Comparison of ENCODE assay signal across 8 mouse cellular contexts in genomic region chr4:41741158-41741560, GRCm38 (mm10). TPM values are rescaled to one million over a fixed set of nuclear protein-coding genes. Genes with fewer than 3 reads are reported as not detected.
DNase-seq lines count a peak whose midpoint lies in the region; ATAC-seq and TF ChIP-seq lines count a peak whose summit lies in the region.

No protein-coding gene starts in this region.

- peak overlapping the region; percentile 57 for H3K4me3 ChIP-seq in hindbrain, postnatal 0 days (ENCODE audit: low read length)
- peak overlapping the region; percentile 95 for H3K4me3 ChIP-seq in megakaryocyte, embryonic 14.5 days (replicated peaks)

- no peaks in the 10 kb centered on the region for H3K9me3 ChIP-seq in hindbrain, postnatal 0 days (ENCODE audit: low read length)
- peaks cover 4% of the 10 kb centered on the region for H3K9me3 ChIP-seq in megakaryocyte, embryonic 14.5 days

- WGBS in hindbrain, postnatal 0 days = under 1% methylated on average over 27 of the region's 27 CpGs

- H3K27ac ChIP-seq in hindbrain, postnatal 0 days = peak overlapping the region; percentile 88

- peak overlapping the region; percentile 76 for H3K4me2 ChIP-seq in hindbrain, postnatal 0 days (ENCODE audit: low read depth, low read length)

- no peak; the same call in 1 of the 2 replicates for TF ChIP-seq CTCF in hindbrain, postnatal 0 days (IDR thresholded peaks at IDR 0.05; ENCODE audit: low read depth)

- H3K36me3 ChIP-seq in hindbrain, postnatal 0 days (ENCODE audit: insufficient read depth, low read length) = 0 out of 2 replicates have a peak, but pooled peaks cover 10% of the 10 kb centered on the region
- peaks cover 16% of the 10 kb centered on the region for H3K36me3 ChIP-seq in megakaryocyte, embryonic 14.5 days (replicated peaks; ENCODE audit: low read length)

- H3K4me1 ChIP-seq in hindbrain, postnatal 0 days (ENCODE audit: insufficient read depth, low read length) = no peaks in the 10 kb centered on the region
- H3K4me1 ChIP-seq in megakaryocyte, embryonic 14.5 days = peaks cover 39% of the 10 kb centered on the region

- peak; percentile 93 for DNase-seq in WW6 (ENCODE audit: low read depth, low spot score)
- DNase-seq in cerebellum, postnatal 4 days (ENCODE audit: low spot score in 2 of 2) = peak; percentile 77 to 89
- peak; percentile 94 for DNase-seq in gastrocnemius, adult 18-20 months (ENCODE audit: low spot score)
- DNase-seq in hindbrain, postnatal 0 days (ENCODE audit: low spot score) = peak; percentile 97
- peak; percentile 88 to 94 for DNase-seq in left cerebral cortex, adult 8-10 months (ENCODE audit: low spot score in 2 of 2)
- peak; percentile 95 to 96 for DNase-seq in right cerebral cortex, postnatal 10 days (ENCODE audit: low spot score in 2 of 2)
- peak; percentile 85 for DNase-seq in urinary bladder, postnatal 25 days (ENCODE audit: low spot score)

- H3K27me3 ChIP-seq in hindbrain, postnatal 0 days (ENCODE audit: insufficient read depth, low read length) = no peaks in the 10 kb centered on the region
- H3K27me3 ChIP-seq in megakaryocyte, embryonic 14.5 days (replicated peaks) = no peaks in the 10 kb centered on the region

- H3K9ac ChIP-seq in hindbrain, postnatal 0 days (replicated peaks; ENCODE audit: low read length) = peak overlapping the region; percentile 69

- ATAC-seq in hindbrain, postnatal 0 days = peak; percentile 96

RNA-seq across cellular contexts. Expression of gene Arid3c, which starts 10.2 kb away (rescaled TPM):
- total RNA-seq in gastrocnemius, adult 18-20 months (2021) = not detected
- total RNA-seq in hindbrain, postnatal 0 days (2014; rRNA removed) = 0.22 and 2.1 TPM in 2 replicates
- polyA plus RNA-seq in hindbrain, postnatal 0 days (2015; fragmentation: Nextera tagmentation; extraction: Ambion mirVana) = 0.68 and 0.99 TPM in 2 replicates
- under 1 TPM; 0.37 to 0.78 (median 0.54) TPM for total RNA-seq in left cerebral cortex, adult 8-10 months (2022)
- not detected in 2 replicates for polyA plus RNA-seq in megakaryocyte, embryonic 14.5 days (2012; ENCODE audit: insufficient read depth, low replicate concordance)

RNA-seq across cellular contexts. Expression of gene Galt, which starts 13.9 kb away (rescaled TPM):
- total RNA-seq in gastrocnemius, adult 18-20 months (2021) = 10 to 100 TPM; 30.0 to 32.8 TPM
- total RNA-seq in hindbrain, postnatal 0 days (2014; rRNA removed) = 77.6 and 87.8 TPM in 2 replicates
- 55.5 and 55.9 TPM in 2 replicates for polyA plus RNA-seq in hindbrain, postnatal 0 days (2015; fragmentation: Nextera tagmentation; extraction: Ambion mirVana)
- 10 to 100 TPM; 71.9 to 85.1 (median 76.5) TPM for total RNA-seq in left cerebral cortex, adult 8-10 months (2022)
- 29.5 and 30.0 TPM in 2 replicates for polyA plus RNA-seq in megakaryocyte, embryonic 14.5 days (2012; ENCODE audit: insufficient read depth, low replicate concordance)

RNA-seq across cellular contexts. Expression of gene Sigmar1, which starts 14.8 kb away (rescaled TPM):
- total RNA-seq in gastrocnemius, adult 18-20 months (2021) = 1 to 10 TPM; 8.4 to 9.4 TPM
- total RNA-seq in hindbrain, postnatal 0 days (2014; rRNA removed) = 95.9 and 108 TPM in 2 replicates
- polyA plus RNA-seq in hindbrain, postnatal 0 days (2015; fragmentation: Nextera tagmentation; extraction: Ambion mirVana) = 61.3 and 61.9 TPM in 2 replicates
- 10 to 100 TPM; 49.7 to 59.2 (median 54.4) TPM for total RNA-seq in left cerebral cortex, adult 8-10 months (2022)
- 26.0 and 34.9 TPM in 2 replicates for polyA plus RNA-seq in megakaryocyte, embryonic 14.5 days (2012; ENCODE audit: insufficient read depth, low replicate concordance)

RNA-seq across cellular contexts. Expression of gene Dctn3, which starts 18.2 kb away (rescaled TPM):
- total RNA-seq in gastrocnemius, adult 18-20 months (2021) = 10 to 100 TPM; 42.5 to 45.3 TPM
- 145 and 147 TPM in 2 replicates for total RNA-seq in hindbrain, postnatal 0 days (2014; rRNA removed)
- polyA plus RNA-seq in hindbrain, postnatal 0 days (2015; fragmentation: Nextera tagmentation; extraction: Ambion mirVana) = 306 and 316 TPM in 2 replicates
- 100 to 1,000 TPM; 158 to 167 (median 165) TPM for total RNA-seq in left cerebral cortex, adult 8-10 months (2022)
- 22.2 and 369 TPM in 2 replicates for polyA plus RNA-seq in megakaryocyte, embryonic 14.5 days (2012; ENCODE audit: insufficient read depth, low replicate concordance)

RNA-seq across cellular contexts. Expression of gene Rpp25l, which starts 27.8 kb away (rescaled TPM):
- 10 to 100 TPM; 46.9 to 48.3 TPM for total RNA-seq in gastrocnemius, adult 18-20 months (2021)
- total RNA-seq in hindbrain, postnatal 0 days (2014; rRNA removed) = 35.0 and 42.2 TPM in 2 replicates
- polyA plus RNA-seq in hindbrain, postnatal 0 days (2015; fragmentation: Nextera tagmentation; extraction: Ambion mirVana) = 47.3 and 48.3 TPM in 2 replicates
- 10 to 100 TPM; 28.4 to 33.9 (median 30.0) TPM for total RNA-seq in left cerebral cortex, adult 8-10 months (2022)
- 51.7 and 76.8 TPM in 2 replicates for polyA plus RNA-seq in megakaryocyte, embryonic 14.5 days (2012; ENCODE audit: insufficient read depth, low replicate concordance)

Comparison
In these comparisons a context has a peak if more than half of its experiments do, and no peak if none do; other contexts are left out.
1. Peak in every context shown above with its lines: DNase-seq, ATAC-seq, H3K4me3 ChIP-seq and H3K27ac ChIP-seq.